Mouse (Mus musculus) heart, embryonic 10.5 days (tissue): ENCODE results near the gene Enthd1. TPM values are rescaled to one million over a fixed set of nuclear protein-coding genes. Genes with fewer than 3 reads are reported as not detected.
A peak's percentile ranks its signal among the peaks of the same experiment; 100 is the strongest.
"Not testable (repeated sequence)": the region's sequence is repeated elsewhere in the genome, so short reads cannot be mapped to it uniquely, and the experiment has no call there.

Experiments used
- DNase-seq: peaks from one replicate; pipeline ENCODE4 v3.0.0-alpha.2; 2017; ENCODE audit warnings: low spot score
- H3K27ac ChIP-seq: fragments of 300-500 bp; sonication (generic); 2 replicates; pipeline ENCODE4 v1.5.1; 2016; ENCODE audit warnings: mild to moderate bottlenecking
- H3K27me3 ChIP-seq: fragments of 300-500 bp; sonication (generic); 2 replicates; pipeline ENCODE4 v1.6.1; 2016; ENCODE audit warnings: mild to moderate bottlenecking; ENCODE audit not compliant: poor library complexity, insufficient read depth, severe bottlenecking
- H3K36me3 ChIP-seq: fragments of 300-500 bp; sonication (generic); 2 replicates; pipeline ENCODE4 v1.6.1; 2016; ENCODE audit warnings: mild to moderate bottlenecking, moderate library complexity
- H3K4me1 ChIP-seq: fragments of 300-500 bp; sonication (generic); 2 replicates; pipeline ENCODE4 v1.6.1; 2016; ENCODE audit warnings: mild to moderate bottlenecking
- H3K4me3 ChIP-seq: fragments of 300-500 bp; sonication (generic); 2 replicates; pipeline ENCODE4 v1.5.1; 2016; ENCODE audit warnings: mild to moderate bottlenecking, moderate library complexity
- H3K9me3 ChIP-seq: fragments of 300-500 bp; sonication (generic); 2 replicates; pipeline ENCODE4 v1.6.1; 2016; ENCODE audit warnings: mild to moderate bottlenecking, moderate library complexity
- WGBS: fragments of 180-500 bp; shearing (Covaris S2); methylation state at CpG from one replicate; pipeline ENCODE4 v1.1.7; 2016; 5-methylcytosine and 5-hydroxymethylcytosine counted together
- polyA plus RNA-seq: library from polyadenylated mRNA; unstranded; fragments of >200 nt; fragmentation: Nextera tagmentation; extraction: Ambion mirVana; gene quantifications from 2 replicates; pipeline ENCODE4 v1.2.1, GENCODE M21; 2016

Enthd1 gene
- polyA plus RNA-seq, 1 experiment from 2014 or later, result not detected

DNA sequence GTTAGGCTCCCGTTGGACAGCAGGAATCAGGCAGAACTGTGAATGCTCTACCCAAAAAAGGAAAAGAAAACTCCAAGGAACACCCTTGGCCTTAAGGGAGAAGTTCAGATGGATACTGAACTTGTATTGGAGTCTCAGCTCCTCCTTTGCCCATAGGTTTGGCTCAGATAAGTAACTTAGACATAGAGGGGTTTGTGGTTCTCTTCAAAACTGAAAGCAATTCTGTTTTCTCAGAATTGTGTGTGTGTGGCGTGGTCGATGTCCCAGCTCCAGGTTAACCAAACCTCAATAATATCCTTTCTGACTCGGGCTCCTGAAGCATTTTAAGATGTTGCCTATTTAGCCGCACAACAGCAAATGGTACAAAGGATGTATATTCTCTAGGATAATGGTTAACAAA is 25.7 kb upstream of the Enthd1 start:
- no peak overlapping the region for H3K27ac ChIP-seq
- H3K4me3 ChIP-seq, result no peak overlapping the region
- peaks cover 10% of the 10 kb centered on the region; the same call in 1 of the 2 replicates for H3K27me3 ChIP-seq
- WGBS, result 86% methylated on average over 5 of the region's 5 CpGs
- H3K4me1 ChIP-seq, result peaks cover 13% of the 10 kb centered on the region; the same call in 1 of the 2 replicates
- H3K36me3 ChIP-seq, result no peaks in the 10 kb centered on the region
- H3K9me3 ChIP-seq, result no peaks in the 10 kb centered on the region
- DNase-seq, result no peak

GRCm38 (mm10) chr15:80586296-80586695 is 21.3 kb upstream of the Enthd1 start:
- DNase-seq, result no peak
- Histone ChIP-seq H3K4me3 (no peak overlapping the region), H3K27me3 (peaks cover 41% of the 10 kb centered on the region), H3K4me1 (peaks cover 10% of the 10 kb centered on the region; the same call in 1 of the 2 replicates), H3K9me3 (no peaks in the 10 kb centered on the region), H3K27ac (no peak overlapping the region), H3K36me3 (no peaks in the 10 kb centered on the region)
- WGBS, result 58% methylated on average over 4 of the region's 4 CpGs

GRCm38 (mm10) chr15:80582581-80583495 is 17.9 kb upstream of the Enthd1 start:
- peaks cover 60% of the 10 kb centered on the region for H3K27me3 ChIP-seq

GRCm38 (mm10) chr15:80580585-80580984 is 15.6 kb upstream of the Enthd1 start:
- not testable (repeated sequence) for H3K36me3 ChIP-seq, H3K4me3 ChIP-seq, H3K9me3 ChIP-seq, H3K27ac ChIP-seq, DNase-seq
- peaks cover 21% of the 10 kb centered on the region for H3K4me1 ChIP-seq
- 60% methylated on average over 1 of the region's 1 CpGs for WGBS
- peaks cover 72% of the 10 kb centered on the region for H3K27me3 ChIP-seq

More at GRCm38 (mm10) chr15:80582581-80583495, 17.9 kb upstream of the Enthd1 start:
- Histone ChIP-seq H3K9me3 (no peaks in the 10 kb centered on the region), H3K27ac (no peak overlapping the region), H3K36me3 (no peaks in the 10 kb centered on the region), H3K4me1 (peaks cover 15% of the 10 kb centered on the region), H3K4me3 (no peak overlapping the region)
- DNase-seq, result no peak
- WGBS, result 49% methylated on average over 19 of the region's 20 CpGs

DNA sequence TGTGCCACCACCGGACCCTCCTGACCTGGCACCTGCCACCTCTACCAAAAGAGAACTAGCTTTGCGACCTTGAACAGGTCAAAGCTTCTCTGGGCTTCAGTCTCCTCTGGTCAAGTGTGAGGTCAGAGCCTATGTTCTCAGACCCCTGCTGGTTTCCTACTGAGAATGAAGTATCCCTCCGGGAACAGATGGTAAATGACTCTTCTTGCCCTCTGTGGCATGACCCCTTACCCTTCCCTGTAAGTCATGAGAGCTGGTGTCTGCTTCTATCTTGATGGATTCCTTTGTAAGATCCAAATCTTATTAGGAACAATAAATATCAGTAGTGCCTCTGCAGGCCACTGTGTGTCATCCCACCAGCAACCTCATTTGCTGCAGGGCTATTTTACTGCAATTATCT is 14.2 kb upstream of the Enthd1 start:
- Histone ChIP-seq H3K9me3 (no peaks in the 10 kb centered on the region), H3K36me3 (no peaks in the 10 kb centered on the region), H3K27ac (no peak overlapping the region), H3K4me1 (peaks cover 21% of the 10 kb centered on the region), H3K4me3 (no peak overlapping the region), H3K27me3 (peaks cover 68% of the 10 kb centered on the region)
- 58% methylated on average over 3 of the region's 3 CpGs for WGBS
- no peak for DNase-seq

DNA sequence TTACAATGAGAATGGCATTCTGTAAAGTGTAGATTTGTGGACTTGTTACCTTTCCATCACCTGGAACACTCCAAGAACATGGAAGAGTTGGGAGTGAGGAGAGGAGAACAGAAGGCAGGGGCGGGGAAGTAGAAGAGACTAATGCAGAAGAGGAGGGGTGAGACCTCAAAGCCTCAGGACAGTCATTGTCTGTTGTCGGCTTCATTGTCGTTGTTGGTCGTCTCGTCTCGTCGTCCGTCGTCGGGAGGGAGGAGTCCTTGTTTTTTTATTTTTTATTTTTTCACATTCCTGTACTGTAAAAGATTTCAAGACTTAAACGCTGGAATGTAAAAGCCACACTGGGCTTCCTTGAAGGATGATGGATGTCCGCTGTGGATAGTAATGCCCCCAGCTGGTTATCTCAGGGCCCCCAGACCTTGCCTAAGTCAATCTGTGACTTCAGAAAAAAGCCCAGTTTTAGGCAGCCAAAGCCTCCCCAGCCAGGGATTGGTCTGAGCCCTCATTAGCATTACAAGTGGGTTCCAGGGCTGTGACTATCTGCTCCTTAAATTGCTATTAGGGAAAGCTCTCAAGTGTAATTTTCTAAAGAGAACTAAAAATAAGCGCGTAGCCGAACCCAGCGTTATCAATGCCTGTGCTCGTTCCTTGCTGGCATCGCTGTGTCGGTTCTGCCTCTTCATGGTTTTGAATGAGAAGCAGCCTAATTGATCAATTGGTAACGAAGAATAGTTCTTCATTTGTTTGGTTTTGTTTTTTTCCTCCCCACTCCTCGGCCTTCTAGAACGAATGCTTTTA is 12.4 kb upstream of the Enthd1 start:
- 9% methylated on average over 22 of the region's 22 CpGs for WGBS
- Histone ChIP-seq H3K4me3 (peak overlapping the region; percentile 20), H3K27ac (no peak overlapping the region), H3K36me3 (no peaks in the 10 kb centered on the region), H3K27me3 (peaks cover 70% of the 10 kb centered on the region), H3K9me3 (no peaks in the 10 kb centered on the region), H3K4me1 (peaks cover 14% of the 10 kb centered on the region; the same call in 1 of the 2 replicates)
- DNase-seq, result no peak

- WGBS, result 80% methylated on average over 11 of the region's 11 CpGs
- Histone ChIP-seq H3K27ac (no peak overlapping the region), H3K27me3 (peaks cover 70% of the 10 kb centered on the region), H3K36me3 (no peaks in the 10 kb centered on the region), H3K4me3 (no peak overlapping the region), H3K4me1 (peaks cover 14% of the 10 kb centered on the region; the same call in 1 of the 2 replicates), H3K9me3 (no peaks in the 10 kb centered on the region)
- no peak for DNase-seq
Measured at GRCm38 (mm10) chr15:80576415-80576994, 11.5 kb upstream of the Enthd1 start.

GRCm38 (mm10) chr15:80575817-80576370 is 10.9 kb upstream of the Enthd1 start:
- peaks cover 72% of the 10 kb centered on the region for H3K27me3 ChIP-seq
- WGBS, result 92% methylated on average over 13 of the region's 13 CpGs
- no peak overlapping the region for H3K4me3 ChIP-seq
- no peak overlapping the region for H3K27ac ChIP-seq
- no peaks in the 10 kb centered on the region for H3K36me3 ChIP-seq
- DNase-seq, result peak; percentile 47
- peaks cover 14% of the 10 kb centered on the region; the same call in 1 of the 2 replicates for H3K4me1 ChIP-seq
- H3K9me3 ChIP-seq, result no peaks in the 10 kb centered on the region

GRCm38 (mm10) chr15:80574211-80575040 is 9.5 kb upstream of the Enthd1 start:
- 89% methylated on average over 17 of the region's 17 CpGs for WGBS
- Histone ChIP-seq H3K27me3 (peaks cover 77% of the 10 kb centered on the region), H3K36me3 (no peaks in the 10 kb centered on the region), H3K27ac (no peak overlapping the region), H3K4me1 (peaks cover 14% of the 10 kb centered on the region; the same call in 1 of the 2 replicates), H3K9me3 (no peaks in the 10 kb centered on the region), H3K4me3 (no peak overlapping the region)
- peak; percentile 54 for DNase-seq

DNA sequence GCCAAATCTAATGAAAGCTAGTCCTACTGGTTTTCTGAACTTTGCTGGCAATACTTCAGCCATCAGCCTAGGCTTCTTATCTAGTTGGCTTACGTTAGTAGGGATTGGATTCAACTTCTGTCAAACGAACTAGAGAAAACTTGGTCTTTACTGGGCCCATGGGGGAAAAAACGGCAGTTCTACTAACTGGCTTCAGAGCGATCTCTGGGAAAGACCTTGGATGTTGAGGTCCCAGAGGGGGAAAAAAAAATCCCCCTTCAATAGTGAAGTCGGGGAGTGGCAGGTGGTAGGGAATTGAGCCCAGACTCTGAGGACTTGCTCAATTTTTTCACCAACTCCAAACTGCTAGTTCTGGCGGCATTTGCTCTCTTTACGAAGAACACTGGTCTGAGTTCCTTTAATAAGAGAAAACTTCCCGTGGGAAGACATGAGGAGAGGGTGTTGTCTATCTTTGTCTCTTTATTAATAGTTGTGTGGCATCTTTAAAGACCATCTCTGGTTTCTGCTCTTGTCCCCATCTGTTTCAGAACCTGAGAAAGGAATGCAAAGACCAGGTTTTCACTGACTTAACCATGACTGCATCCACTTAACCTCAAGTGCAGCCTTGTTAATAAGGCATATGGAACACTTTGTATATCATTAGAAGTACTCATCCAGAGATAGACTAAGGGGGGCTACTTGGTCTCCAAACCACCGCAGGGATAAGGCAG is 8.0 kb upstream of the Enthd1 start:
- 0 out of 2 replicates have a peak, but pooled peaks cover 7% of the 10 kb centered on the region for H3K4me1 ChIP-seq
- H3K36me3 ChIP-seq, result no peaks in the 10 kb centered on the region
- H3K27ac ChIP-seq, result no peak overlapping the region
- DNase-seq, result peak; percentile 16
- H3K4me3 ChIP-seq, result no peak overlapping the region
- 68% methylated on average over 9 of the region's 9 CpGs for WGBS
- H3K27me3 ChIP-seq, result peaks cover 77% of the 10 kb centered on the region
- no peaks in the 10 kb centered on the region for H3K9me3 ChIP-seq

- Histone ChIP-seq H3K9me3 (no peaks in the 10 kb centered on the region), H3K4me1 (0 out of 2 replicates have a peak, but pooled peaks cover 3% of the 10 kb centered on the region), H3K27me3 (peaks cover 79% of the 10 kb centered on the region), H3K4me3 (peak within 1 kb of the TSS; percentile 15), H3K27ac (no peak within 1 kb of the TSS), H3K36me3 (no peaks in the 10 kb centered on the region)
- 46% methylated on average over 12 of the region's 12 CpGs for WGBS
- DNase-seq, result peak; percentile 69
Measured at GRCm38 (mm10) chr15:80572291-80572690, 7.3 kb upstream of the Enthd1 start, which contains the start of gene Grap2. Gene Grap2, plus strand, starts transcription at chr15:80572594.
